Mouse (Mus musculus) liver, embryonic 13.5 days (tissue): Measurements from ENCODE around the gene Rcan2. TPM values are rescaled to one million over a fixed set of nuclear protein-coding genes. Genes with fewer than 3 reads are reported as not detected.

Experiments
- ATAC-seq: fragments of 200-750 bp; cut with Nextera tagmentation; 2 replicates; pipeline ENCODE4 v1.8.0; 2017; ENCODE audit warnings: low read depth, mild to moderate bottlenecking, moderate number of reproducible peaks, moderate library complexity
- DNase-seq: peaks from one replicate; pipeline ENCODE4 v3.0.0; 2022
- H3K27ac ChIP-seq: fragments of 300-500 bp; sonication (generic); 2 replicates; pipeline ENCODE4 v1.5.1; 2015; ENCODE audit warnings: moderate library complexity, mild to moderate bottlenecking, inconsistent platforms
- H3K27me3 ChIP-seq: fragments of 300-500 bp; sonication (generic); 2 replicates; pipeline ENCODE4 v1.6.1; 2015; ENCODE audit warnings: mild to moderate bottlenecking, inconsistent platforms
- H3K36me3 ChIP-seq: fragments of 300-500 bp; sonication (generic); 2 replicates; pipeline ENCODE4 v1.6.1; 2015; ENCODE audit warnings: mild to moderate bottlenecking, inconsistent platforms
- H3K4me1 ChIP-seq: fragments of 300-500 bp; sonication (generic); replicated peaks from 2 replicates; pipeline ENCODE4 v1.6.1; 2015; ENCODE audit warnings: inconsistent platforms
- H3K4me2 ChIP-seq: fragments of 300-500 bp; sonication (generic); 2 replicates; pipeline ENCODE4 v1.6.1; 2015; ENCODE audit warnings: inconsistent platforms, mild to moderate bottlenecking, moderate library complexity
- H3K4me3 ChIP-seq: fragments of 300-500 bp; sonication (generic); replicated peaks from 2 replicates; pipeline ENCODE4 v1.5.1; 2015; ENCODE audit warnings: mild to moderate bottlenecking, inconsistent platforms
- H3K9ac ChIP-seq: fragments of 300-500 bp; sonication (generic); 2 replicates; pipeline ENCODE4 v1.6.1; 2015; ENCODE audit warnings: mild to moderate bottlenecking, inconsistent platforms
- H3K9me3 ChIP-seq: fragments of 300-500 bp; sonication (generic); replicated peaks from 2 replicates; pipeline ENCODE4 v1.6.1; 2016; ENCODE audit warnings: inconsistent platforms
- WGBS: fragments of 180-500 bp; shearing (Covaris S2); methylation state at CpG from one replicate; pipeline ENCODE4 v1.1.7; 2015; ENCODE audit not compliant: insufficient replicate concordance; 5-methylcytosine and 5-hydroxymethylcytosine counted together
- polyA plus RNA-seq: library from polyadenylated mRNA; unstranded; fragments of >200 nt; fragmentation: Nextera tagmentation; extraction: Ambion mirVana; gene quantifications from 2 replicates; pipeline ENCODE4 v1.2.1, GENCODE M21; 2015

Gene Rcan2
- polyA plus RNA-seq, 1 experiment from 2014 or later, result 1.1 TPM

- 6% methylated on average over 1 of the region's 1 CpGs for WGBS
- DNase-seq (no peak), ATAC-seq (no peak)
- H3K4me2 ChIP-seq, result no peak overlapping the region
- H3K27me3 ChIP-seq, result no peaks in the 10 kb centered on the region
- no peaks in the 10 kb centered on the region for H3K9me3 ChIP-seq
- no peak overlapping the region for H3K27ac ChIP-seq
- no peak overlapping the region for H3K4me3 ChIP-seq
- H3K9ac ChIP-seq, result no peak overlapping the region
- H3K4me1 ChIP-seq, result no peaks in the 10 kb centered on the region
- no peaks in the 10 kb centered on the region for H3K36me3 ChIP-seq
These were observed 81.9 kb downstream of the Rcan2 start for GRCm38 (mm10) chr17:43883016-43883415.

GRCm38 (mm10) chr17:43886262-43886661 lies 85.1 kb downstream of the Rcan2 start:
- no peak for DNase-seq
- Histone ChIP-seq H3K9ac (no peak overlapping the region), H3K4me1 (no peaks in the 10 kb centered on the region), H3K4me3 (no peak overlapping the region), H3K27me3 (no peaks in the 10 kb centered on the region), H3K9me3 (no peaks in the 10 kb centered on the region), H3K27ac (no peak overlapping the region), H3K36me3 (no peaks in the 10 kb centered on the region), H3K4me2 (no peak overlapping the region)
- 68% methylated on average over 7 of the region's 7 CpGs for WGBS
- ATAC-seq, result no peak

- WGBS, result 56% methylated on average over 7 of the region's 7 CpGs
- H3K36me3 ChIP-seq, result no peaks in the 10 kb centered on the region
- H3K9ac ChIP-seq, result no peak overlapping the region
- no peaks in the 10 kb centered on the region for H3K9me3 ChIP-seq
- no peak overlapping the region for H3K4me3 ChIP-seq
- H3K27ac ChIP-seq, result no peak overlapping the region
- DNase-seq (no peak), ATAC-seq (no peak)
- H3K27me3 ChIP-seq, result no peaks in the 10 kb centered on the region
- no peaks in the 10 kb centered on the region for H3K4me1 ChIP-seq
- H3K4me2 ChIP-seq, result no peak overlapping the region
These were observed 86.8 kb downstream of the Rcan2 start for GRCm38 (mm10) chr17:43887931-43888330.

DNA sequence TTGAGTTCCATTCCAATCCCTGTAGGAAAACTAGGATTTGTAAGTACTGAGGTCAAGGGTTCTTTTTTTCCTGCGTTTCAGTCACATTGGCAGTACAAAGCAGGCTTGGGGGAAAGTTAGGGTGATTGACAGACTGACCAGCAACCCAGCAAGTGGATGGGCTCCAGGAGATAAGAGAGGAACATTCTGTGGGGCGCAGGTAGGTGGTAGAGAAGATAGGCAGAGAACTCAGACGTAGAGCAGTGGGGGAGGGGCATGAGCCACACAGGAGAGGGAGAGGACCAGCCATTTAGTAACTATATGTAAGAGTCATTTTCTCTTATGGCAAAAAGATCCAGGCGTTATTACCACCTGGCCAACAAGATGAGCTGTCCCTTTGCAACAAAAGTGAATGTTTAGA lies 96.2 kb downstream of the Rcan2 start:
- 31% methylated on average over 4 of the region's 4 CpGs for WGBS
- Histone ChIP-seq H3K9ac (no peak overlapping the region), H3K4me1 (peaks cover 17% of the 10 kb centered on the region), H3K27me3 (no peaks in the 10 kb centered on the region), H3K4me2 (no peak overlapping the region), H3K36me3 (no peaks in the 10 kb centered on the region), H3K9me3 (no peaks in the 10 kb centered on the region), H3K4me3 (no peak overlapping the region), H3K27ac (no peak overlapping the region)
- no peak for DNase-seq
- ATAC-seq, result peak; percentile 67

- no peak overlapping the region for H3K4me2 ChIP-seq
- ATAC-seq, result no peak
- 68% methylated on average over 4 of the region's 4 CpGs for WGBS
These were observed 98.4 kb downstream of the Rcan2 start for GRCm38 (mm10) chr17:43899405-43900092.

GRCm38 (mm10) chr17:43900133-43900532 lies 99.0 kb downstream of the Rcan2 start:
- Histone ChIP-seq H3K36me3 (no peaks in the 10 kb centered on the region), H3K9ac (no peak overlapping the region), H3K4me1 (peaks cover 17% of the 10 kb centered on the region), H3K27ac (no peak overlapping the region), H3K4me2 (no peak overlapping the region), H3K4me3 (no peak overlapping the region), H3K27me3 (no peaks in the 10 kb centered on the region), H3K9me3 (no peaks in the 10 kb centered on the region)
- ATAC-seq, result peak; percentile 82
- 24% methylated on average over 1 of the region's 1 CpGs for WGBS
- DNase-seq, result peak; percentile 1

More at GRCm38 (mm10) chr17:43899405-43900092, 98.4 kb downstream of the Rcan2 start:
- Histone ChIP-seq H3K4me1 (peaks cover 17% of the 10 kb centered on the region), H3K4me3 (no peak overlapping the region), H3K27ac (no peak overlapping the region), H3K36me3 (no peaks in the 10 kb centered on the region), H3K9ac (no peak overlapping the region), H3K27me3 (no peaks in the 10 kb centered on the region), H3K9me3 (no peaks in the 10 kb centered on the region)
- DNase-seq, result no peak

DNA sequence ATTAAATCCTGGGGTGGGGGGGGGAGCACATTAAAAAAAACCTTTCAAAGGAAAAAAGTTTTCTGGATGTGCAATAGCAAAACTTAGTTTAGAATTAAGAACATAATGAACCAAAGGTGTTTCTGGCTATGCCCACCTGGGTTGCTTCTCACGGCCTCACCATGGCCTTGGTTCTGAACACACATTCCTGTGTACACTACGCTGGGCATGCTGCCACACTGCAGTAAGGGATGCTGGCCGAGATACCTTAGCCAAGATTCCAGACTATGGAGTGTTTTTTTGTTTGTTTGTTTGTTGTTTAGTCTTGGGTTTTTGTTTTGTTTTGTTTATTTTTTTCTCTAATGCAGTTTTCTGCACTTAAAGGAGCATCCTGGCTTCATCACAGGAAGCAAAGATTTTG lies 100.3 kb downstream of the Rcan2 start:
- no peaks in the 10 kb centered on the region for H3K9me3 ChIP-seq
- no peak overlapping the region for H3K27ac ChIP-seq
- no peak for ATAC-seq
- no peak overlapping the region for H3K4me2 ChIP-seq
- DNase-seq, result no peak
- peaks cover 24% of the 10 kb centered on the region for H3K4me1 ChIP-seq
- H3K4me3 ChIP-seq, result no peak overlapping the region
- no peak overlapping the region for H3K9ac ChIP-seq
- no peaks in the 10 kb centered on the region for H3K27me3 ChIP-seq
- 59% methylated on average over 3 of the region's 3 CpGs for WGBS
- no peaks in the 10 kb centered on the region for H3K36me3 ChIP-seq

- no peak for ATAC-seq
- 65% methylated on average over 9 of the region's 9 CpGs for WGBS
These were observed 102.9 kb downstream of the Rcan2 start for GRCm38 (mm10) chr17:43903807-43904771.

DNA sequence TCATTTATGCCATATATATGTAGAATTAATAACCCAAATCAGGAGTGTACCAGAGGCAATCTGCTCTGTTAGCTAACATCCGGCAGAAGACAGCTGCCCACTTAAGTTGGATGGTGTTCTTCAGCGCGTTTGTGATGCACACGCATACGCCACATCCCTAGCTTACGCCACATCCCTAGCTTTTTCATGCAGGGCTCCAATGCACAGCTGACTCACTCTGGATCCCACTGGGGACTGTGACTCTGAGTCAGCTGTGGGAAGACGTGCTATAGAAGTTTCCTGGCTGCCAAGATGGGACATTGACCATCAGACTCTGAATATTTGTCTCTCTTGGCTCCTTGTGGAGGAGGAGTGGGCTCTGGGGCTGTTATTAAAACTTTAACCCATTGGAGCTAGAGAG lies 103.7 kb downstream of the Rcan2 start:
- DNase-seq (no peak), ATAC-seq (no peak)
- H3K9ac ChIP-seq, result no peak overlapping the region
- 80% methylated on average over 7 of the region's 7 CpGs for WGBS
- H3K4me3 ChIP-seq, result no peak overlapping the region
- H3K9me3 ChIP-seq, result no peaks in the 10 kb centered on the region
- H3K4me1 ChIP-seq, result peaks cover 13% of the 10 kb centered on the region
- no peaks in the 10 kb centered on the region for H3K27me3 ChIP-seq
- no peak overlapping the region for H3K4me2 ChIP-seq
- H3K27ac ChIP-seq, result no peak overlapping the region
- no peaks in the 10 kb centered on the region for H3K36me3 ChIP-seq

More at GRCm38 (mm10) chr17:43903807-43904771, 102.9 kb downstream of the Rcan2 start:
- Histone ChIP-seq H3K36me3 (no peaks in the 10 kb centered on the region), H3K4me3 (no peak overlapping the region), H3K27me3 (no peaks in the 10 kb centered on the region), H3K4me1 (peaks cover 17% of the 10 kb centered on the region), H3K27ac (no peak overlapping the region), H3K9ac (no peak overlapping the region), H3K4me2 (no peak overlapping the region), H3K9me3 (no peaks in the 10 kb centered on the region)
- DNase-seq, result no peak

GRCm38 (mm10) chr17:43906728-43907127 lies 105.6 kb downstream of the Rcan2 start:
- Histone ChIP-seq H3K4me1 (peaks cover 7% of the 10 kb centered on the region), H3K27ac (no peak overlapping the region), H3K27me3 (no peaks in the 10 kb centered on the region), H3K4me2 (no peak overlapping the region), H3K36me3 (no peaks in the 10 kb centered on the region), H3K9ac (no peak overlapping the region), H3K9me3 (no peaks in the 10 kb centered on the region), H3K4me3 (no peak overlapping the region)
- DNase-seq (peak; percentile 9), ATAC-seq (peak; percentile 74)

DNA sequence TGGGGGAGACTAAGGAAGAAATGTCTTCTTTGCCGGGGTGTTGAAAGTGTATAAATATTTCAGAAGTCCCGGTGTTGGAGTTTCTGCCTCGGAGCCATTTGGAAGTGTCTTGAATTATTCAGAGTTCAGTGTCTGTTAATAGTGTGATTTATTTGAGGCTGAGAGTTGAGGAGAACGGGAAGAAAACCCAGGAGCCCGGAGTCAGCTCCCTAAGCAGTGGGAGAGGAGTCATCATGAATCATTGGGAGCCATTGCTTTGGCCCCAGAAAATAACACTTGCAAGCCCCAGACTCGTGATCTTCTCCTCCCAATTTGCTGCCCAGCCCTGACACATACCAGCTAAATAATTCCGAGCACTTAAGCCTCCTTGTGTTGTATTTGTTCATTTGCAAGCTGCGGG lies 115.0 kb downstream of the Rcan2 start:
- Histone ChIP-seq H3K36me3 (no peaks in the 10 kb centered on the region), H3K4me3 (no peak overlapping the region), H3K9ac (no peak overlapping the region), H3K9me3 (no peaks in the 10 kb centered on the region), H3K4me1 (peaks cover 5% of the 10 kb centered on the region), H3K27me3 (no peaks in the 10 kb centered on the region), H3K27ac (no peak overlapping the region), H3K4me2 (no peak overlapping the region)
- ATAC-seq (no peak), DNase-seq (no peak)
- 75% methylated on average over 8 of the region's 8 CpGs for WGBS
